Mouse (Mus musculus) embryonic fibroblast, embryonic 13.5 days (primary cell): Measurements from ENCODE around the gene Avil. TPM values are rescaled to one million over a fixed set of nuclear protein-coding genes. Genes with fewer than 3 reads are reported as not detected.

ENCODE experiments used
- H3K27ac ChIP-seq: 2 replicates; pipeline ENCODE4 v1.5.1; 2012; ENCODE audit warnings: low read length, control low read depth, inconsistent platforms; ENCODE audit not compliant: insufficient read depth
- H3K4me1 ChIP-seq: 2 replicates; pipeline ENCODE4 v1.6.1; 2011; ENCODE audit warnings: low read length; ENCODE audit not compliant: control insufficient read depth, insufficient read depth
- H3K4me3 ChIP-seq: 2 replicates; pipeline ENCODE4 v1.5.1; 2011; ENCODE audit warnings: mild to moderate bottlenecking, control low read depth, low read length; ENCODE audit not compliant: insufficient read depth
- CTCF ChIP-seq: IDR thresholded peaks from 2 replicates; pipeline ENCODE4 v1.5.1; 2011; ENCODE audit warnings: mild to moderate bottlenecking, control low read depth, low read length, moderate library complexity, borderline replicate concordance; ENCODE audit not compliant: insufficient read depth
- POLR2A ChIP-seq: IDR thresholded peaks from 2 replicates; pipeline ENCODE4 v1.6.1; 2011; ENCODE audit warnings: low read depth, mild to moderate bottlenecking, control low read depth, low read length, moderate library complexity
- polyA plus RNA-seq: library from polyadenylated mRNA; stranded (reverse); fragments of >200 nt; gene quantifications from 2 replicates; pipeline ENCODE4 v1.2.4, GENCODE M21; 2011; ENCODE audit warnings: low read depth; ENCODE audit not compliant: missing spikeins, insufficient read length

The Avil gene
- polyA plus RNA-seq, 1 experiment = 1.5 TPM

GRCm38 (mm10) chr10:127016488-127016887 lies 16.0 kb downstream of the Avil start:
- TF ChIP-seq POLR2A (no peak), CTCF (no peak)
- H3K4me3 ChIP-seq = no peak overlapping the region
- no peak overlapping the region for H3K27ac ChIP-seq
- no peaks in the 10 kb centered on the region for H3K4me1 ChIP-seq

DNA sequence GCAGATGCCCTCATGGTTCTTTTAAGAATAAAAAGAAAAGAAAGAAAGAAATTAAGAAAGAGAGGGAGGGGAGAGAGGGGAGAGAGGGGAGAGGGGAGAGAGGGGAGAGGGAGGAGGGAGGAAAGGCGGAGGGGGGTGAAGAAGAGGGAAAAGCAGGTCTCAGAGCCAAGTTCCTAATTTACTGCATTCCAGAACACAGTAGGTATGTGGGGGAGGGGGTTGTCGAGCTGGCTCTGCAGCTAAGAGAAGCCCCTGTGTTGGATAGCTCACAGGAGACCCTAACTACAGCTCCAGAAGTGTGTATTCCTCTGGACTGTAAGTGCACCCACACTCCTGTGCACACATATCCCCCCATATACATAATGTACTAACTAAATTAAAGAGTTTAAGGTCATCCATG lies 16.6 kb downstream of the Avil start:
- H3K27ac ChIP-seq = no peak overlapping the region
- H3K4me3 ChIP-seq = no peak overlapping the region
- TF ChIP-seq CTCF (no peak), POLR2A (no peak)
- H3K4me1 ChIP-seq = no peaks in the 10 kb centered on the region

DNA sequence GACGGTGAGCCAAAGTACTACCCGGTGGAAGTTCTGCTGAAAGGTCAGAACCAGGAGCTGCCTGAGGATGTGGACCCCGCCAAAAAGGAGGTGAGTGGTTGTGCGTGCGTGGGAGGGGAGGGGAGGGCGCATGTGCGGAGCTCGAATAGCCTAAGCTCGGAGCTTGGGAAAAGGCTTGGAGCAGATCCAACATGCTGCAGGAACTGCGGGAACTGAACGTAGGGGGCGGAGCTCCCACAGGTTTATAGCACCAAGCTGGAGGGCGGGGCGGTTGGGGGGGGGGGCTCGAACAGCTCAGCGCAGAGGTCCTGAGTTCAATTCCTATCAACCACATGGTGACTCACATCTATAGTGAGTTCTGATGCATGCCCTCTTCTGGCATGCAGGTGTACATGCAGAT lies 17.9 kb downstream of the Avil start:
- no peak overlapping the region for H3K27ac ChIP-seq
- H3K4me1 ChIP-seq = no peaks in the 10 kb centered on the region
- TF ChIP-seq POLR2A = no peak
- TF ChIP-seq CTCF = no peak
- H3K4me3 ChIP-seq = no peak overlapping the region

DNA sequence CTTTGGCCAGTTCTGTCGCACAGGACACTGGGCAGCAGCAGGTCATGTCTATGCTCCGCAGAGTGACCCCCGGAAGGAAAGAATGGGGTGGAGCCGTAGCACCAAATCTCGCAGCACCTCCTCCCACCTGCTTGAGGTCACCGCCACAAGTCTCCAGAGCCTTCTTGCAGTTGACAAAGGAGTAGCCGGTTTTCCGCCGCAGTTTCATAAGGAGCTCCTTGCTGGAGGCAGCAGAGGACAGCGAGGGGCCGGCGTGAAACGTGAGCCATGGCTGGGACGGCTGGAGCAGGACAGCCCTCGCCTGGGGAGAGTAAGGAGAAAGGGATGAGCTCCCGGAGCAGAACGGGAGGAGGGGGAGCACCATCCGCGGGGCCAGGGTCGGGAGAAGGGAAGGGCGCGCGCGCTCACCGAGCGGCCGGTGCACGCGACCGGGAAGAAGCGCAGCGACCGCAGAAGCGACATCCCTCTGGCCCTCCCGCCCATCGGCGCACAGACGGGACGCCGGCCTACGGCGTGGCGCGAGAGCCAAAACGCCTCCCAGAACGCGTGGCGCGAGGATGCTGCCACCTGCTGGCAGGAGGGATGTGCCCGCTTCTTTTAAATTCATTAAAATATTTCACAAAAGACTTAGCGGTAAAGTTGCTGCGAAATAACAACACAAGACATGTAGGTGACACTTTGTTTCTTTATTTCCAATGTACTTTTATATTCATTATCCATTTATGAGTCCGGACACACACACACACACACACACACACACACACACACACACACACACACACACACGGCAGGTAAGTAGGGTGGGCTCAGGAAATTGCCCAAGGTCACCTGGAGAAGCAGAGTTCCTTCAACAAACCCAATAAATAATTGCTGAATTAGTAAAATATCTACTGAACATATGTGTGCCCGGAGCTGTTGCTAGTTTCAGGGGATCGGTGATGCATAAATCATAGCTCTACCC lies 30.1 kb downstream of the Avil start, which contains the start of gene Tsfm:
TSS of gene Tsfm (minus strand) at position 505 of the 961 bp plus-strand sequence.
- H3K4me3 ChIP-seq = peak within 1 kb of the TSS; percentile 93
- peak within 1 kb of the TSS; percentile 45 for H3K27ac ChIP-seq
- no peaks in the 10 kb centered on the region for H3K4me1 ChIP-seq
- peak; percentile 95 for TF ChIP-seq CTCF
- peak; percentile 70 for TF ChIP-seq POLR2A

DNA sequence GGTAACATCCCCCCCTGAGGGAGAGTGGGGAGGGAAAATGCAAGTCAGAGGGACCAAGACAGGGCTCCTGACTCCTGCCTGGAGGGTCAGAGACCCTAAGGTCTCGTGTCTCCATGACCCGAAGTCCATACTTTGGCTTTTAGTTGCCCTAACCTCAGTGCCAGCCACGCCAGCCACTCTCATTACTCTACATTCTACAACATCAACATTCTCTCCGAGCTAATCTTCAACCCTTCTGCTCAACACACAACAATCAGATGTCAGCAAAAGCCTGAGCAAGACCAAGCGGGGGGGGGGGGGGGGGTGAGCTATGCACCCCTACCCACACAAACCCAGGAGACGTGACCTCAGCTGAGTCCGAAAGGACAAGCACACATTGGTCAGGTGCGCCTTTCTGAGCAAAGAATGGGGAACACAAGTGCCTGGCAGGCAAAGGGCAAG lies 32.8 kb downstream of the Avil start:
- H3K4me3 ChIP-seq = no peak overlapping the region
- TF ChIP-seq POLR2A (no peak), CTCF (no peak)
- no peak overlapping the region for H3K27ac ChIP-seq
- H3K4me1 ChIP-seq = no peaks in the 10 kb centered on the region

DNA sequence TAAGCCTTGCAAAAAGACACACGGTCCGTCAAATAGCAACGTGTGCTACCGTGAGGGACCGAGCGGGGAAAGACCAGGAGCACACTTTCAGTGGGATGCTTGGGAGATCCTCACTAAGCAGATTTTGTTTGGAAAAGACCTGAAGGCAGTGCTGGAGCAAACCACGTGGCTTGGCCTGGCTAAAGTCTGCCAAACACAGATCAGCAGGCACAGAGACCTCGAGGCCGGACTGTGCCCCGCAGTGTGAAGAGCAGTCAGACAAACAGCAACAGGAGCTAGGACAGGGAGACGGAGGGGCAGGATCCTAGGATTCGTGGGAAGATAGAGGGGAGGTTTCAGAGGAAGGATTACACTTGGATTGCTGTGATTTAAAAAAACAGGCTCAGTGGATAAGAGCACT lies 35.8 kb downstream of the Avil start:
- Histone ChIP-seq H3K27ac (no peak overlapping the region), H3K4me1 (peaks cover 3% of the 10 kb centered on the region; the same call in 1 of the 2 replicates), H3K4me3 (no peak overlapping the region)
- TF ChIP-seq POLR2A = no peak

DNA sequence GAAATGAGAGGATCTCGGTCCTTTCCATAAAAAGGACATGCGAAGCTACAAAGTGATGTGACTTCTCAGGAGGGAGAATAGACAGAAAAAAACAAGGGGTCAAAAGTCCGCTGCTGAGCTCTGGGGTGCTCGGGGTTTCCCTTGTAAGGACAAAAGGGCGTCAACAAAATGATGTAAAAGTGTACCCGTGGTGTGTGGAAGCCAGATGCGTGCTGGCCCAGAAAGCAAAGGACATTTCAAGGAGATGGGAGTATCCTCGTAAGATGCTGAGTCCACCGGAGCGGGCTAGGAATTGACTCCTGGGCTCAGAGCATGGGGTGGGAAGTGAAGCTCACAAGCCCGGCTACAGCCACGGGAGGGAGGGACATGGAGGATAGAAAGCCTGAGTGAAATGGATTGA lies 37.1 kb downstream of the Avil start:
- Histone ChIP-seq H3K4me1 (peaks cover 3% of the 10 kb centered on the region; the same call in 1 of the 2 replicates), H3K27ac (no peak overlapping the region), H3K4me3 (no peak overlapping the region)
- TF ChIP-seq CTCF (no peak), POLR2A (no peak)

DNA sequence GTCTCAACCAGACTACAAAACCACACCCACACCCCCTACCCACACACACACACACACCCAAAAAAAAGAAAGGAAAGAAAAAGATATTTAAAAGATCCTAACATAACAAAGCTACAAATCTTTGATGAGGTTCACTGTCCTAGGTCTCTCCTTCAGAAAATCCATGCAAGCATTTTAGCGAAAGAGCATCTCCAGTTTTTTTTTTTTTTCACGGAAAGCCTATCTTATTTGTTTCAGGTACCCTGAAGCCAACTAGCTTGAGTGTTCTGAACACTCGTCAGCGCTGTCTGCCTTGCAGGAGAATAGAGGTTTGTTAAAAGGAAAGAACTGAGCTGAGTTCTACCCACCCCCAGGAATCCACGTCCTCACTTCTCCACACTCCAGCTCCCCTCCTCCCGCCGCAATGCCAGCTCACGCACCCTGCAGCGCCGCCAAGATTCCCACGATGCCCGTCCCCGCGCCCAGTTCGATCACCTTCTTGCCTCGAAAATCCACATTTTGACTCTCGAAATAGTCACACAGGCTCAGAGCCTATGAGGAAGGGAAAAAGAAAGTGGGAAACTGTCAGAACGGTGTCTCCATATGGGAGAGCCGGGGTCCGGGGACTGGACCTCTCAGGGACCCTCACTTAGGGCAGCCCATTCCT lies 40.2 kb downstream of the Avil start:
- TF ChIP-seq POLR2A = peak; percentile 52; the same call in 1 of the 2 replicates
- TF ChIP-seq CTCF = no peak
- H3K4me3 ChIP-seq = peak overlapping the region; percentile 84
- H3K27ac ChIP-seq = peak overlapping the region; percentile 70
- H3K4me1 ChIP-seq = peaks cover 3% of the 10 kb centered on the region; the same call in 1 of the 2 replicates

DNA sequence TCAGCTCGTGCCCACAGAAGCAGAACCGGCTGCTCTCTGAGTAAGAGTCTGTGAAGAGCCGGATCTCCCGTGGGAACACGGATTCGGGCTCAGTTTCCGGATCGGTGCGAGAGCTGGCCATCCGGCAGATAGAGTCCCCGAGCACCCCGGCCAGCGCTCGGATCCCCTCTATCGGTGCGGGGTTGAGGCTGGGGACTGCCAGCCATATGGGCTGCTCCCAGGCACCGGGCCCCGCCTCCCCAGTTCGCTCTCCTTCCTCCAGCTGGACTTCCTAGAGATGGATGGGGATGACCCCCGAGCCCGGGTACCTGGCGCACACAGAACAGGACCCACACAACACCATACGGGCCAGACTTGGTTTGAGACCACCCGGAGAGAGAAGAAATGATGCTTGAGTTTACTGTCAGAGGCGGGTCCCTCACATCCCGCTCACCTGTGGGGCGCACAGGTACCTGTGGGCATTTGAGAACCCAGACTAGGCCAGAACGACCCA lies 40.8 kb downstream of the Avil start, which contains the start of the genes Mettl1 and Eef1akmt3:
TSS of gene Mettl1 (plus strand) at position 141 of the 493 bp plus-strand sequence.
TSS of gene Eef1akmt3 (minus strand) at position 240 of the 493 bp plus-strand sequence.
- TF ChIP-seq CTCF (no peak), POLR2A (no peak)
- peak within 1 kb of the TSS; percentile 84 for H3K4me3 ChIP-seq
- H3K4me1 ChIP-seq = peaks cover 3% of the 10 kb centered on the region; the same call in 1 of the 2 replicates
- H3K27ac ChIP-seq = peak within 1 kb of the TSS; percentile 73
